24 mouse cellular contexts compared by ENCODE assay signal in the genomic region with DNA sequence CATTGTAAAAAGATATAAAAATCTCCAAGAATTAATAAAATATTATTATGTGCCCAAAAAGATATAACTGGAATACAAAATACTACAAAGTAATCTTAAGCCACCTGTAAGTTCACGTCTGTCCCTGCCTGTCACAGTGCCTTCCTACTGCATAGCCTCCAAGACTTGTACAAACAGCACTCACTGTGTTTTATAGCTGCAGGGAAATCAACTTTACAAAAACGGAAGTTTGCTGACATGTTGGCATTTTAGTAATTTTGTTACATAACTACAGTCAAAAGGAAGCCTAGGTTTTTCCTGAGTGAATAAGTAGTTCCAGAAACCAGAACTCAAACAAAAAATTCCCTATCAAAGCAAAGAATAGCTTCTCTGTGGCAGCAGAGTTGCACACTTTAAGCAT.
"Had no signal": no experiment of that assay in that cellular context is flagged by ENCODE, and none has a peak within 500 bp of the region (broad histone marks: within the 10 kb centered on the region; RNA-seq: fewer than 3 reads in every experiment).

No protein-coding gene starts in this region.

- H3K4me2 ChIP-seq: intestine, embryonic 15.5 days; kidney, embryonic 15.5 days; limb, embryonic 12.5 days; limb, embryonic 15.5 days; liver, embryonic 11.5 days; lung, embryonic 14.5 days; midbrain, embryonic 15.5 days; neural tube, embryonic 13.5 days; stomach, embryonic 15.5 days had no signal

- H3K27me3 ChIP-seq: intestine, embryonic 15.5 days; kidney, embryonic 15.5 days; limb, embryonic 12.5 days; limb, embryonic 15.5 days; megakaryocyte, embryonic 14.5 days; midbrain, embryonic 15.5 days; neural tube, embryonic 13.5 days; stomach, embryonic 15.5 days had no signal

- H3K9ac ChIP-seq: intestine, embryonic 15.5 days; kidney, embryonic 15.5 days; limb, embryonic 12.5 days; limb, embryonic 15.5 days; liver, embryonic 14.5 days; liver, postnatal 0 days; lung, embryonic 14.5 days; midbrain, embryonic 15.5 days; neural tube, embryonic 13.5 days; stomach, embryonic 15.5 days had no signal

- H3K27ac ChIP-seq: intestine, embryonic 15.5 days; kidney, embryonic 15.5 days; limb, embryonic 12.5 days; limb, embryonic 15.5 days; liver, embryonic 14.5 days; midbrain, embryonic 10.5 days; midbrain, embryonic 15.5 days; neural tube, embryonic 13.5 days; stomach, embryonic 15.5 days had no signal

- H3K9me3 ChIP-seq: intestine, embryonic 15.5 days; kidney, embryonic 15.5 days; limb, embryonic 12.5 days; limb, embryonic 15.5 days; megakaryocyte, embryonic 14.5 days; midbrain, embryonic 10.5 days; midbrain, embryonic 15.5 days; neural tube, embryonic 13.5 days; stomach, embryonic 15.5 days had no signal

- DNase-seq: kidney, adult 11 months; kidney, postnatal 10 days; kidney, postnatal 36 days; left cerebral cortex, postnatal 4 days; liver, postnatal 0 days; lung, embryonic 14.5 days; lung, postnatal 10 days; lung, postnatal 36 days; retina, postnatal 1 day; right cerebral cortex, postnatal 25 days; spleen, adult 18-20 months; thymus, adult 18-20 months; thymus, postnatal 36 days had no signal

- H3K36me3 ChIP-seq: midbrain, embryonic 15.5 days had no signal

- H3K4me1 ChIP-seq: intestine, embryonic 15.5 days; kidney, embryonic 15.5 days; limb, embryonic 12.5 days; limb, embryonic 15.5 days; midbrain, embryonic 10.5 days; midbrain, embryonic 15.5 days; neural tube, embryonic 13.5 days; stomach, embryonic 15.5 days had no signal

- H3K4me3 ChIP-seq: intestine, embryonic 15.5 days; kidney, embryonic 15.5 days; limb, embryonic 12.5 days; limb, embryonic 15.5 days; megakaryocyte, embryonic 14.5 days; midbrain, embryonic 10.5 days; midbrain, embryonic 15.5 days; neural tube, embryonic 13.5 days; stomach, embryonic 15.5 days had no signal

- ATAC-seq: intestine, embryonic 15.5 days; liver, postnatal 0 days; midbrain, embryonic 15.5 days had no signal
